In genomic region chr6:7844412-7844801, GRCm38 (mm10) we compare ENCODE assay signal across 8 mouse cellular contexts. TPM values are rescaled to one million over a fixed set of nuclear protein-coding genes. Genes with fewer than 3 reads are reported as not detected.
DNase-seq lines count a peak whose midpoint lies in the region; ATAC-seq and TF ChIP-seq lines count a peak whose summit lies in the region.

No protein-coding gene starts in this region.

- ATAC-seq in forebrain, embryonic 13.5 days: peak; percentile 99
- peak; percentile 100 for ATAC-seq in neural tube, embryonic 15.5 days (ENCODE audit: low FRiP score)

- peaks cover 41% of the 10 kb centered on the region for H3K4me1 ChIP-seq in E14TG2a.4 (replicated peaks; ENCODE audit: low read depth, low read length)
- H3K4me1 ChIP-seq in forebrain, embryonic 13.5 days: peaks cover 14% of the 10 kb centered on the region
- peaks cover 23% of the 10 kb centered on the region for H3K4me1 ChIP-seq in neural tube, embryonic 15.5 days

- H3K4me2 ChIP-seq in forebrain, embryonic 13.5 days: peak overlapping the region; percentile 74
- peak overlapping the region; percentile 60 for H3K4me2 ChIP-seq in neural tube, embryonic 15.5 days

- under 1% methylated on average over 30 of the region's 33 CpGs for WGBS in forebrain, embryonic 13.5 days
- under 1% methylated on average over 24 of the region's 33 CpGs for WGBS in neural tube, embryonic 15.5 days

- peak overlapping the region; percentile 84 for H3K4me3 ChIP-seq in E14TG2a.4 (replicated peaks; ENCODE audit: low read length)
- peak overlapping the region; percentile 76 for H3K4me3 ChIP-seq in forebrain, embryonic 13.5 days
- H3K4me3 ChIP-seq in neural tube, embryonic 15.5 days (replicated peaks): peak overlapping the region; percentile 80

- TF ChIP-seq CTCF in E14TG2a.4 (conservative IDR thresholded peaks at IDR 0.05; ENCODE audit: low read length): 0 out of 2 replicates have a peak, but pooled peaks have one; percentile 14

- peak; percentile 94 for DNase-seq in c-Kit-positive CD71-positive TER-119-positive erythroid progenitor cells, embryonic 14.5 days (ENCODE audit: low spot score)
- peak; percentile 99 to 100 for DNase-seq in heart, postnatal 14 days
- DNase-seq in layer of hippocampus, adult 11-12 months (ENCODE audit: low spot score): peak; percentile 96
- DNase-seq in lung, adult 18-20 months: peak; percentile 97 to 99
- peak; percentile 98 for DNase-seq in testis, postnatal 14 days (ENCODE audit: low spot score)

- peaks cover 8% of the 10 kb centered on the region; the same call in 1 of the 2 replicates for H3K9me3 ChIP-seq in E14TG2a.4 (ENCODE audit: low read length)
- H3K9me3 ChIP-seq in forebrain, embryonic 13.5 days (replicated peaks): no peaks in the 10 kb centered on the region
- no peaks in the 10 kb centered on the region for H3K9me3 ChIP-seq in neural tube, embryonic 15.5 days (replicated peaks)

- H3K9ac ChIP-seq in forebrain, embryonic 13.5 days: peak overlapping the region; percentile 85
- H3K9ac ChIP-seq in neural tube, embryonic 15.5 days (replicated peaks): peak overlapping the region; percentile 87

- H3K27me3 ChIP-seq in E14TG2a.4 (ENCODE audit: insufficient read depth, low read length): no peaks in the 10 kb centered on the region
- no peaks in the 10 kb centered on the region for H3K27me3 ChIP-seq in forebrain, embryonic 13.5 days
- H3K27me3 ChIP-seq in neural tube, embryonic 15.5 days (replicated peaks): no peaks in the 10 kb centered on the region

- no peaks in the 10 kb centered on the region for H3K36me3 ChIP-seq in E14TG2a.4 (ENCODE audit: insufficient read depth, low read length)
- no peaks in the 10 kb centered on the region for H3K36me3 ChIP-seq in forebrain, embryonic 13.5 days (ENCODE audit: poor library complexity, severe bottlenecking)
- H3K36me3 ChIP-seq in neural tube, embryonic 15.5 days: no peaks in the 10 kb centered on the region

- H3K27ac ChIP-seq in forebrain, embryonic 13.5 days: peak overlapping the region; percentile 88
- peak overlapping the region; percentile 94 for H3K27ac ChIP-seq in neural tube, embryonic 15.5 days (replicated peaks)

- intact Hi-C loops in heart, postnatal 14 days (cut with DNase I): loop anchor here (2.0 to 10.0 kb wide), 2 partner anchors 138 to 240 kb away; no protein-coding TSS in a partner anchor

RNA-seq across cellular contexts. Expression of gene C1galt1, which starts 0.2 kb away (rescaled TPM):
- polyA plus RNA-seq in forebrain, embryonic 13.5 days (2015; fragmentation: Nextera tagmentation; extraction: Ambion mirVana): 1.5 and 1.6 TPM in 2 replicates
- 10 to 100 TPM; 16.8 to 17.4 TPM for total RNA-seq in heart, postnatal 14 days (2021)
- polyA plus RNA-seq in neural tube, embryonic 15.5 days (2015; fragmentation: Nextera tagmentation; extraction: Ambion mirVana): 1.8 and 2.4 TPM in 2 replicates

Comparison
In these comparisons a context has a peak if more than half of its experiments do, and no peak if none do; other contexts are left out.
1. Peak in every context shown above with its lines: DNase-seq, ATAC-seq, H3K4me3 ChIP-seq and H3K27ac ChIP-seq.